Mouse (Mus musculus) myocyte (in vitro differentiated cells): ENCODE results near the gene Abcc6. TPM values are rescaled to one million over a fixed set of nuclear protein-coding genes. Genes with fewer than 3 reads are reported as not detected.

ENCODE experiments used
- H3K27me3 ChIP-seq: one replicate; pipeline ENCODE4 v1.6.1; 2011; ENCODE audit not compliant: control insufficient read depth, insufficient read depth, insufficient read length
- H3K36me3 ChIP-seq: one replicate; pipeline ENCODE4 v1.6.1; 2011; ENCODE audit not compliant: control insufficient read depth, insufficient read depth
- H3K4me2 ChIP-seq: one replicate; pipeline ENCODE4 v1.6.1; 2011; ENCODE audit warnings: low read depth, control low read depth
- H3K4me3 ChIP-seq: one replicate; pipeline ENCODE4 v1.5.1; 2011; ENCODE audit warnings: mild to moderate bottlenecking, control low read depth, moderate library complexity
- H3K79me2 ChIP-seq: one replicate; pipeline ENCODE4 v1.6.1; 2011; ENCODE audit not compliant: control insufficient read depth, insufficient read depth
- H3ac ChIP-seq: one replicate; pipeline ENCODE4 v1.6.1; 2011; ENCODE audit not compliant: control insufficient read depth, insufficient read length
- CEBPB ChIP-seq: IDR thresholded peaks from 2 replicates; pipeline ENCODE4 v1.6.1; 2011; ENCODE audit warnings: mild to moderate bottlenecking, moderate library complexity; ENCODE audit not compliant: poor library complexity, insufficient read depth, severe bottlenecking
- E2F4 ChIP-seq: IDR thresholded peaks from one replicate; pipeline ENCODE4 v1.6.1; 2011; ENCODE audit warnings: mild to moderate bottlenecking, control low read depth, moderate library complexity; ENCODE audit not compliant: insufficient read depth
- MAX ChIP-seq: IDR thresholded peaks from one replicate; pipeline ENCODE4 v1.6.1; 2011; ENCODE audit warnings: low read depth, mild to moderate bottlenecking, control low read depth
- MYOD1 ChIP-seq, 3 experiments: IDR thresholded peaks; one replicate each; pipeline ENCODE4 v1.6.1; 2011; ENCODE audit warnings: control low read depth in 2 of 3, low read depth in 2 of 3, mild to moderate bottlenecking in 2 of 3, moderate library complexity in 1 of 3; ENCODE audit not compliant: insufficient read length in 2 of 3, control insufficient read depth in 1 of 3
- MYOG ChIP-seq, 3 experiments: IDR thresholded peaks; one replicate each; pipeline ENCODE4 v1.6.1; 2011; ENCODE audit warnings: control low read depth in 2 of 3, low read depth in 2 of 3, mild to moderate bottlenecking in 2 of 3; ENCODE audit not compliant: insufficient read length in 2 of 3, control insufficient read depth in 1 of 3, insufficient read depth in 1 of 3
- POLR2A ChIP-seq: IDR thresholded peaks from one replicate; pipeline ENCODE4 v1.6.1; 2011; ENCODE audit warnings: low read depth, mild to moderate bottlenecking, control low read depth, moderate library complexity; ENCODE audit not compliant: insufficient read length
- POLR2AphosphoS2 ChIP-seq: IDR thresholded peaks from one replicate; pipeline ENCODE4 v1.6.1; 2011; ENCODE audit warnings: low read depth, control low read depth; ENCODE audit not compliant: insufficient read length
- REST ChIP-seq: IDR thresholded peaks from one replicate; pipeline ENCODE4 v1.6.1; 2011; ENCODE audit warnings: mild to moderate bottlenecking, control low read depth, moderate library complexity; ENCODE audit not compliant: insufficient read depth, insufficient read length
- SRF ChIP-seq: IDR thresholded peaks from one replicate; pipeline ENCODE4 v1.6.1; 2011; ENCODE audit warnings: low read depth; ENCODE audit not compliant: control insufficient read depth, insufficient read length
- TCF12 ChIP-seq: IDR thresholded peaks from one replicate; pipeline ENCODE4 v1.6.1; 2011; ENCODE audit warnings: mild to moderate bottlenecking, control low read depth; ENCODE audit not compliant: poor library complexity, insufficient read depth, severe bottlenecking
- TCF3 ChIP-seq: IDR thresholded peaks from one replicate; pipeline ENCODE4 v1.6.1; 2011; ENCODE audit warnings: low read depth, control low read depth; ENCODE audit not compliant: insufficient read length
- USF1 ChIP-seq: IDR thresholded peaks from one replicate; pipeline ENCODE4 v1.6.1; 2011; ENCODE audit warnings: low read depth, mild to moderate bottlenecking, control low read depth, moderate library complexity
- polyA plus RNA-seq: library from polyadenylated mRNA; unstranded; fragments of >200 nt; fragmentation: generic; extraction: Trizol; gene quantifications from one replicate; pipeline ENCODE4 v1.2.1, GENCODE M21; 2012; ENCODE audit warnings: missing spikeins

Gene Abcc6
- polyA plus RNA-seq, 1 experiment: not detected

- TF ChIP-seq POLR2A (no peak), E2F4 (no peak), POLR2AphosphoS2 (no peak), TCF3 (no peak), MYOG (IDR thresholded peaks at IDR 0.05; ENCODE audit: control insufficient read depth in 1 of 3, insufficient read depth in 1 of 3, insufficient read length in 2 of 3, low read depth in 2 of 3) (no peak), USF1 (no peak), SRF (no peak), REST (no peak), TCF12 (no peak), MAX (no peak), MYOD1 (IDR thresholded peaks at IDR 0.05; ENCODE audit: control insufficient read depth in 1 of 3, insufficient read length in 2 of 3, low read depth in 2 of 3) (no peak), CEBPB (no peak)
- H3K4me2 ChIP-seq: peak overlapping the region; percentile 99
- no peak overlapping the region for H3K4me3 ChIP-seq
- H3K36me3 ChIP-seq: no peaks in the 10 kb centered on the region
- peaks cover 15% of the 10 kb centered on the region for H3K79me2 ChIP-seq
- no peak overlapping the region for H3ac ChIP-seq
- H3K27me3 ChIP-seq: no peaks in the 10 kb centered on the region
Measured at GRCm38 (mm10) chr7:45917926-45918325, 112.2 kb downstream of the Abcc6 start.

Other genes with a start within 250 kb of the Abcc6 start
- gene Lmtk3, start 246.6 kb downstream of the Abcc6 start, polyA plus RNA-seq: 0.11 TPM
- gene Sult2b1, start 245.6 kb downstream of the Abcc6 start, polyA plus RNA-seq: 0.47 TPM
- 145 TPM for gene Cyth2, start 215.7 kb downstream of the Abcc6 start, polyA plus RNA-seq
- 0.05 TPM for gene Kcnj14, start 205.5 kb downstream of the Abcc6 start, polyA plus RNA-seq
- 36.2 TPM for gene Grwd1, start 199.4 kb downstream of the Abcc6 start, polyA plus RNA-seq
- gene Kdelr1, start 157.5 kb downstream of the Abcc6 start, polyA plus RNA-seq: 132 TPM
- gene Grin2d, start 151.9 kb downstream of the Abcc6 start, polyA plus RNA-seq: 0.65 TPM
- 0.23 TPM for gene Syngr4, start 133.6 kb downstream of the Abcc6 start, polyA plus RNA-seq
- gene Tmem143, start 133.4 kb downstream of the Abcc6 start, polyA plus RNA-seq: 26.9 TPM
- 409 TPM for gene Emp3, start 108.9 kb downstream of the Abcc6 start, polyA plus RNA-seq
- 1.0 TPM for gene Ccdc114, start 106.2 kb downstream of the Abcc6 start, polyA plus RNA-seq
- gene Nomo1, start 3.4 kb upstream of the Abcc6 start, polyA plus RNA-seq: 79.2 TPM
- gene Kcnj11, start 70.5 kb upstream of the Abcc6 start, polyA plus RNA-seq: 0.46 TPM
- 0.34 TPM for gene Abcc8, start 149.7 kb upstream of the Abcc6 start, polyA plus RNA-seq
- gene Ush1c, start 208.2 kb upstream of the Abcc6 start, polyA plus RNA-seq: not detected
- 10.2 TPM for gene Otog, start 210.7 kb upstream of the Abcc6 start, polyA plus RNA-seq